Mouse (Mus musculus): ENCODE measurements at regions not wholly inside any gene's neighbourhood (a gene's known extent, or its start where the extent isn't known, plus 50 kb on each side); places are given as distances from the start of the nearest gene placed in this dataset.

DNA sequence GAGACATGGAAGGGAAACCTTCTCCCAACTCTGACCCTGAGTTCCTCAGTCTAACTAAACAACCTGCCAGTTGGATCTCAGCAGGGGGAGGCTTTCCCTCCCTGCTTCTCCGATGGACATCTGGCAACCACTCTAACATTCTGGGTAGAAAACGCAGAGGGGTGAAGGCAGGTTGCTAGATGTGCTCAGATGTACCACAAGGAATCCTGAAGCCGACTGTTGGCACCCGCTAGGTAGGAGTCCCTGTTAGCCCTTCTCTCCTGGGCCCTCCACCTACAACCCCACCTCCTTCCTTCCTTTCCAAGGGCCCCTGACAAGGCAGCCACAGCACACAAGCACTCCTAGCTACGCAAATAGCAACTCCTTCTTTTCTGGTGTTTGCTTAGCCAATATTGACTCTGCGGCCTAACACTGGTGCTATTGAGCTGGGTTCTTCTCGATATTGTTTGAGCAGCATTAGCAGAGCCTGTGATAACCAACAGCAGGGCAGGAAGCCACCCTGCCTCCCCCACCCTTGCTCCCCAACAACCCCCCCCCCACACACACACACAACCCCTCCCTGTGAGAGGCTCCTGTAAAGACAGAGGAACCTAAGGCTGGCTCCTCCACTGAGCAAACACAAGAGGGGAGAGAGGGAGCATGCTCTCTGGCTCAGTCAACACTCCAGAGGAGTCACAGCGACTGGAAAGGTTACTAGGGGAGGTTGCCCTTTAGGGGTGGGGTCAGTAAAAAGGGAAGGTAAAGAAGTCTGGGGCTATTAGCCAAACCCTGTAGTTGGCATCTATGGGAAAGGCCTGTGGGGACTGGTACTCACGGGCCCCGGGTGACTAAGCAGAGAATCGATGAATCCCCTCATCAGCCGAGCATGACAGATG, 105.8 kb downstream of the Rplp1 start:
- WGBS = 87% methylated on average over 12 of the region's 12 CpGs
- ATAC-seq = no peak

DNA sequence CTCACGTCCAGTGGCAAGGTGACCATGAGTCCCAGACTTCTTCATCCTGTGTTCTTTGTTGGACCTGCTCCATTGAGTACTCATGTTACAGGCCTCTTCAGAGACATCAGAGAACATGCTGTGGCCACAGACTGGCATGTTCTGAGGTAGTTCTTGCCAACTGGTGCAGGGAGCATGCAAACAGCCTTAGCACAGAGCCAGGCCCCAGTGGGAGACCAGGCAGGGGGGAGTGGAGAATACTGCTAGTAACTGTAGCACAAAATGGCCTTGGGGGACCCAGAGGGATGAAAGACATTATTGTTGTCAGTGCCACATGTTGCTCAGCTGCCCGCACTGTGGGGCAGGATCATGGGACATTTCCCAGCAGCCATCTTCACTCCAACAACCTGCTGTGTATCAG, 108.4 kb downstream of the Rplp1 start:
- no peak overlapping the region for H3K4me2 ChIP-seq (ENCODE audit: low read length)
- WGBS = 77% methylated on average over 2 of the region's 2 CpGs
- H3K27ac ChIP-seq (ENCODE audit: low read length) = no peak overlapping the region
- H3K4me1 ChIP-seq (replicated peaks; ENCODE audit: control insufficient read depth, insufficient read depth, low read length) = 0 out of 2 replicates have a peak, but pooled peaks cover 2% of the 10 kb centered on the region
- no peak for ATAC-seq
- H3K4me3 ChIP-seq (replicated peaks; ENCODE audit: low read length) = no peak overlapping the region
- no peaks in the 10 kb centered on the region for H3K27me3 ChIP-seq (replicated peaks; ENCODE audit: control insufficient read depth, insufficient read depth, low read length)
- H3K9ac ChIP-seq (replicated peaks; ENCODE audit: low read depth, low read length) = no peak overlapping the region
- H3K36me3 ChIP-seq (ENCODE audit: control insufficient read depth, insufficient read depth) = no peaks in the 10 kb centered on the region
- no peaks in the 10 kb centered on the region for H3K9me3 ChIP-seq (ENCODE audit: control insufficient read depth, low read length)

More for the DNA sequence above, 105.8 kb downstream of the Rplp1 start:
- H3K9me3 ChIP-seq (ENCODE audit: control insufficient read depth, low read length) = no peaks in the 10 kb centered on the region
- no peak overlapping the region for H3K4me2 ChIP-seq (ENCODE audit: low read length)
- H3K4me3 ChIP-seq (replicated peaks; ENCODE audit: low read length) = no peak overlapping the region
- 0 out of 2 replicates have a peak, but pooled peaks cover under 1% of the 10 kb centered on the region for H3K4me1 ChIP-seq (replicated peaks; ENCODE audit: control insufficient read depth, insufficient read depth, low read length)
- no peak overlapping the region for H3K27ac ChIP-seq (ENCODE audit: low read length)
- H3K9ac ChIP-seq (replicated peaks; ENCODE audit: low read depth, low read length) = no peak overlapping the region
- H3K27me3 ChIP-seq (replicated peaks; ENCODE audit: control insufficient read depth, insufficient read depth, low read length) = no peaks in the 10 kb centered on the region
- H3K36me3 ChIP-seq (ENCODE audit: control insufficient read depth, insufficient read depth) = no peaks in the 10 kb centered on the region

DNA sequence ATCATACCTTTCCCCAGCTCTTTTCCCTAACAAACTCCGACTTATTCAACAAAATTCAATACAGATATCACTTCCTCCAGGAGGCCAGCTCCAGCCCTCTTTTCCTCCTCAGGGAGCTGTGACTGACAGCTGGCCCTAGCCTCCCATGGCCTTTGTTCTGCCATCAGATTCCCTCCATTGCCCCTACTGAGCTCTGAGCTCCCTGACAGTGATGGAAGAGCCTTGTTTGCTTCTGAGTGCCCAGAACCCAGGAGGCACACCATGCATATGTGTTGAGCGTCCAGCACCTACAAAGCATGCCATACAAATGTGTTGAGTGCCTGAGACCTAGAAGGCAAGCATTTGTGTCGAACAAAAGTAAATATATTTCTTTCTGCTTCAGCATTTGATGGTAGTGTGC, 110.8 kb downstream of the Rplp1 start:
- 0 out of 2 replicates have a peak, but pooled peaks cover 2% of the 10 kb centered on the region for H3K4me1 ChIP-seq (replicated peaks; ENCODE audit: control insufficient read depth, insufficient read depth, low read length)
- WGBS = 55% methylated on average over 3 of the region's 3 CpGs
- H3K9ac ChIP-seq (replicated peaks; ENCODE audit: low read depth, low read length) = no peak overlapping the region
- H3K4me3 ChIP-seq (replicated peaks; ENCODE audit: low read length) = no peak overlapping the region
- H3K4me2 ChIP-seq (ENCODE audit: low read length) = no peak overlapping the region
- no peaks in the 10 kb centered on the region for H3K27me3 ChIP-seq (replicated peaks; ENCODE audit: control insufficient read depth, insufficient read depth, low read length)
- H3K9me3 ChIP-seq (ENCODE audit: control insufficient read depth, low read length) = no peaks in the 10 kb centered on the region
- ATAC-seq = no peak
- no peak overlapping the region for H3K27ac ChIP-seq (ENCODE audit: low read length)
- H3K36me3 ChIP-seq (ENCODE audit: control insufficient read depth, insufficient read depth) = no peaks in the 10 kb centered on the region

DNA sequence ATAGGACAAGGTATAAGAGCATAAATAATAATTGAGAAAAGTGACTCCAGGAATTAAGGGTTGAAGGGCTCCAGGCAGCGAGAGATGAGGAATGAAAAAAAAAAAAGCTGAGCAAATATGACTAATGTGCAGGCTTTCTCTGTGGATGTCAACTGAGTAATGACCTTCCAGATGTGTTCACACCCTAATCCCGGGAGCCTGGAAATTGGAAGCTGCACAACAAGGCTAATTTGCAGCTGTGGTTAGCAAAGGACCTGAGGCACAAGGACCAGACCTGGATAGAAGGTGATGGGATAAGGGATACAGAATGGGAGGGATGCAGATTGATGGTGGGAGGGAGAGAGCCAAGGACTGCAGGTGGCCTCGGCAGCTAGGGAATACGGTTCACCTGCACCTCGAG, 111.6 kb downstream of the Rplp1 start:
- Histone ChIP-seq H3K4me3 (replicated peaks; ENCODE audit: low read length) (no peak overlapping the region), H3K4me1 (replicated peaks; ENCODE audit: control insufficient read depth, insufficient read depth, low read length) (0 out of 2 replicates have a peak, but pooled peaks cover 2% of the 10 kb centered on the region), H3K27me3 (replicated peaks; ENCODE audit: control insufficient read depth, insufficient read depth, low read length) (no peaks in the 10 kb centered on the region), H3K36me3 (ENCODE audit: control insufficient read depth, insufficient read depth) (no peaks in the 10 kb centered on the region), H3K9ac (replicated peaks; ENCODE audit: low read depth, low read length) (no peak overlapping the region), H3K4me2 (ENCODE audit: low read length) (no peak overlapping the region), H3K27ac (ENCODE audit: low read length) (no peak overlapping the region), H3K9me3 (ENCODE audit: control insufficient read depth, low read length) (no peaks in the 10 kb centered on the region)
- no peak for ATAC-seq
- 83% methylated on average over 5 of the region's 5 CpGs for WGBS

DNA sequence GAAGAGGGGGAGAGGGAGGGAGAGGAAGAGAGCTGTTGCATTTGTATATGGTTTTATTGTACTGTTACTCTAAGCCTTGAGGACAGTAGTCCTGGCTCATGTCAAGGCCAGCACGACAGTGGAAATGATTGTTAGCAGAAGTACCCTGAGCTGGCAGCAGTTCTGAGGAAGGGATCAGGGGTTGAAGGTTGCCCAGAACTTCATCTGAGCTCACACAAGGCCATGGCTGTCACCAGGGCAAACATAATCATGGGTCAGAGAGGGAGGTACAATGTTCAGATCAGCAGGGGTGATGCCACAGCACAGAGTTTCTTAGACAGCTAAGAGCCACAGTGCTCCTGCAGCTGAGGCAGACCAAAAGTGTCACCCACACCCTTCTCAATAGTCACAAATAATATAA, 114.8 kb downstream of the Rplp1 start:
- Histone ChIP-seq H3K4me2 (ENCODE audit: low read length) (no peak overlapping the region), H3K36me3 (ENCODE audit: control insufficient read depth, insufficient read depth) (no peaks in the 10 kb centered on the region), H3K9ac (replicated peaks; ENCODE audit: low read depth, low read length) (no peak overlapping the region), H3K4me3 (replicated peaks; ENCODE audit: low read length) (no peak overlapping the region), H3K4me1 (replicated peaks; ENCODE audit: control insufficient read depth, insufficient read depth, low read length) (0 out of 2 replicates have a peak, but pooled peaks cover 2% of the 10 kb centered on the region), H3K27me3 (replicated peaks; ENCODE audit: control insufficient read depth, insufficient read depth, low read length) (no peaks in the 10 kb centered on the region), H3K27ac (ENCODE audit: low read length) (no peak overlapping the region), H3K9me3 (ENCODE audit: control insufficient read depth, low read length) (no peaks in the 10 kb centered on the region)
- 73% methylated on average over 1 of the region's 1 CpGs for WGBS
- ATAC-seq = no peak

DNA sequence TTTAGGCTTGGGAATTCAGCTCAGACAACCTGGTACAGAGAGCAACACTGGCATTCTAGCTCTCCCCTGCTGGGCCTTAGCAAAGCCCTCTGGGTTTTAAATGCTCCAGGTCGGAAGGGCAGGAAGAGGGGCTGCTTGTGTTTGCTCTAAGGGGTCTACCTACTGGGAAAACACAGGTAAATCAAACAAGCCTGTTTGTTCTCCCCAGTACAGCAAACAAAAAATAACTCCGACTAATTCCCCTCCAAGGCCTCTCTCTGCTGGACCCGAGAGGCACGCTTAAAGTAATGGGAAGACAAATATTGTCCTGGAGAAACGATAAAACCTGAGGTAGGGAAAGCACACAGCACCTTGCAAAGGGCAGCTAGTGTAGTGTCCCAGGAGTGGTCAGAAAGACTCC, 118.4 kb downstream of the Rplp1 start:
- 78% methylated on average over 5 of the region's 5 CpGs for WGBS

DNA sequence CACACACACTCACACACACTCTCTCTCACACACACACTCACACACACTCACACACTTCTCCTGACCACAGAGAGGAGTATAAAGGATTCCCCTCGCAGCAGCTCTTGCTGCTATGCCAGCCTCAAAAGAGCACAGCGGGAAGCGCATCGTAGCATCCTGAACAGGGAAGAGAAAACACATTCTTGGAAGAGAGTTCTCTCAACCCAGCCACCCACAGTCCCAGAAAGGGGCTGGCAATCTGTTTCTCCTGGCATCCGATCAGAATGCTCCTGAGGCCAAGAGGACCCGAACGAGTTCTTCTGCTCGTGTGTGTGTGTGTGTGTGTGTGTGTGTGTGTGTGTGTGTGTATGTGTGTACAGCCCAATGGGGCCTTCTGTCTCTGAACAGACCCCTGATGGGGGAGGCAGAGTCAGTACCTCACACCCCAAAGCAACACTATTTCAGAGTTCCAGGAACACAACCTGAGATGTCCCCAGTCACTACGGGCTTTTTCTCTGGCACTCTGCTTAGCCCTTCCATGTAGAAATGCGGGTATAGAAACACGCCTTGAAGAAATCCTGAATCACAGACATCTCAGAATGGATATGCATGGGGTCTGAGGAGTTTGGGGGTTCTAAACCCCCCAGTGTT, 122.8 kb downstream of the Rplp1 start:
- WGBS = 42% methylated on average over 11 of the region's 11 CpGs

More for the DNA sequence above, 118.4 kb downstream of the Rplp1 start:
- H3K4me1 ChIP-seq (replicated peaks; ENCODE audit: control insufficient read depth, insufficient read depth, low read length) = no peaks in the 10 kb centered on the region; the same call in 1 of the 2 replicates
- no peak overlapping the region for H3K27ac ChIP-seq (ENCODE audit: low read length)
- no peak overlapping the region for H3K4me3 ChIP-seq (replicated peaks; ENCODE audit: low read length)
- H3K9ac ChIP-seq (replicated peaks; ENCODE audit: low read depth, low read length) = no peak overlapping the region
- H3K9me3 ChIP-seq (ENCODE audit: control insufficient read depth, low read length) = 0 out of 2 replicates have a peak, but pooled peaks cover 4% of the 10 kb centered on the region
- H3K27me3 ChIP-seq (replicated peaks; ENCODE audit: control insufficient read depth, insufficient read depth, low read length) = no peaks in the 10 kb centered on the region
- ATAC-seq = no peak
- H3K4me2 ChIP-seq (ENCODE audit: low read length) = no peak overlapping the region
- no peaks in the 10 kb centered on the region for H3K36me3 ChIP-seq (ENCODE audit: control insufficient read depth, insufficient read depth)

DNA sequence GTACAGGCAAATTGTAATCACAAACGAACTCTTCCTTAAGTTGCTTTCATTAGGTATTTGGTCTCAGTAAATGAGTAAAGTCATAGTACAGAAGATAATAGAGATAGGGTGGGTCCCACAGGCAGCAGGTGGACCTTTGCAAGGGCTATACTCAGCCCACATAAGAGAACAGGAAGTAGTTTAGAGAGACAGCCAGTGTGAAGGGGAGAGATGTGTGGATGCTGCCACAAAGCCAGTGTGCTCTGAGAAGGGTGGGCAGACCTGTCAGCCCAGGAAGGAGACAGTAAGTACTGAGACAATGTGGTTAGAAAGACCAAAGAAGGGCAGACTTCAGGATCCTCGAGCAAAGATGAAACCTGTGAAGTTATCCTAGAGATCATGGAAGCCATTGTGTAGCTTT, 123.5 kb downstream of the Rplp1 start:
- 87% methylated on average over 2 of the region's 2 CpGs for WGBS
- H3K9ac ChIP-seq (replicated peaks; ENCODE audit: low read depth, low read length) = no peak overlapping the region
- no peaks in the 10 kb centered on the region for H3K36me3 ChIP-seq (ENCODE audit: control insufficient read depth, insufficient read depth)
- 0 out of 2 replicates have a peak, but pooled peaks cover 4% of the 10 kb centered on the region for H3K9me3 ChIP-seq (ENCODE audit: control insufficient read depth, low read length)
- H3K27ac ChIP-seq (ENCODE audit: low read length) = no peak overlapping the region
- H3K4me2 ChIP-seq (ENCODE audit: low read length) = no peak overlapping the region
- H3K27me3 ChIP-seq (replicated peaks; ENCODE audit: control insufficient read depth, insufficient read depth, low read length) = no peaks in the 10 kb centered on the region
- no peak overlapping the region for H3K4me3 ChIP-seq (replicated peaks; ENCODE audit: low read length)
- ATAC-seq = no peak
- no peaks in the 10 kb centered on the region; the same call in 1 of the 2 replicates for H3K4me1 ChIP-seq (replicated peaks; ENCODE audit: control insufficient read depth, insufficient read depth, low read length)

More for the DNA sequence above, 122.8 kb downstream of the Rplp1 start:
- H3K27me3 ChIP-seq (replicated peaks; ENCODE audit: control insufficient read depth, insufficient read depth, low read length) = no peaks in the 10 kb centered on the region
- H3K4me3 ChIP-seq (replicated peaks; ENCODE audit: low read length) = no peak overlapping the region
- no peaks in the 10 kb centered on the region for H3K36me3 ChIP-seq (ENCODE audit: control insufficient read depth, insufficient read depth)
- no peak overlapping the region for H3K27ac ChIP-seq (ENCODE audit: low read length)
- H3K4me1 ChIP-seq (replicated peaks; ENCODE audit: control insufficient read depth, insufficient read depth, low read length) = no peaks in the 10 kb centered on the region; the same call in 1 of the 2 replicates
- peak; percentile 65; the same call in 1 of the 2 replicates for ATAC-seq
- no peak overlapping the region for H3K9ac ChIP-seq (replicated peaks; ENCODE audit: low read depth, low read length)
- no peak overlapping the region for H3K4me2 ChIP-seq (ENCODE audit: low read length)
- 0 out of 2 replicates have a peak, but pooled peaks cover 4% of the 10 kb centered on the region for H3K9me3 ChIP-seq (ENCODE audit: control insufficient read depth, low read length)

Measured in forebrain, embryonic 16.5 days (tissue).